Mouse (Mus musculus) megakaryocyte, embryonic 14.5 days (primary cell): ENCODE data around the gene Set.

ENCODE experiments used
- FLI1 ChIP-seq: IDR thresholded peaks from 2 replicates; pipeline ENCODE4 v1.6.1; 2012; ENCODE audit warnings: low read length, inconsistent platforms, mixed read lengths
- GATA1 ChIP-seq: IDR thresholded peaks from 3 replicates; pipeline ENCODE4 v1.6.1; 2012; ENCODE audit warnings: mixed read lengths, low read length, inconsistent platforms, borderline replicate concordance

- no peak for TF ChIP-seq GATA1
- no peak for TF ChIP-seq FLI1
Observed at GRCm38 (mm10) chr2:30026997-30027396, 30.2 kb upstream of the Set start.
